Mouse (Mus musculus): ENCODE data around the gene Nek10.
"Not testable (repeated sequence)": the region's sequence is repeated elsewhere in the genome, so short reads cannot be mapped to it uniquely, and the experiment has no call there.

Nek10 gene

DNA sequence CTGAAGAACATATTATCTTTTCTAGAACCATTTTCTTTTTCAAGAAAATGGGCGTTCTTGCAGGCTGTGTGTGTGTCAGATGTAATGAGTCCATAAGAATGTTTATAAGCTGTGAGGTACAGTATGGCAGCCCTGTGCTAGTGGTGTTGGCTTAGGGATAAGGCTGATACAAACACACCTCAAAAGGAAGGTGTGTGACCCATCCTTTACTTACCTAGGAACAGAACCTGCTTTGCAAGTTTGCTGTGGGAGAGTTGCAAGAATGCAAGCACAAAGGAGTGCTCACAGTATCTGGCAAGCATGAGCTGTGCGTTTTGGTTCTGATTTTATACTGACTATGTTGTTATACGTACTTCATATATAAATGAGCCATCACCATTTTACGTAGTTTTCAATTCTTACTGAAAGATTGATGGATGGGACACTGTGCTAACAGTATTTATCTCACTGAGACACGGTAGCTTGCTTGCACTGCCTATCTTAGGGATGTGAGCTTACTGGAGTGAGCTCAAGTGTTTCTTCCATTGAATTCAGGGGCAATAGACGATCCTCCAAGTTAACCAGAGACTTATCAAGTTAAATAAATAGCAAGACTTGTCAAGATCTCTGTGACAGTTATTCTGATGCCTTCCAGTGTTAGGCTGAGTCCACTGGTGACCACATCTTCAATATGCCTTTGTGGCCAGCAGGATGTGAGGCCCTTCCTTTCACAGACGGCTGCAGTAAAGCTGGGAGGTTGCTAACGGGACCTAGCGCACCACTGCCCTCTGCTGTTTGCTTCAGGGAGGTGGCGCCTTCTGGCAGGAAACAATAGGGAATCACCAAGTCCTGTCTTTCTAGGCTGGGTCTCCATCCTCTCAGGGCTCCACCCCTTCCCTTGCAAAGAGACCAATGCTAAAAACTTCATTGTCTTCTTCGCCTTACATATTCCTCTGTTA lies 181.8 kb downstream of the Nek10 start:
- DNase-seq (ENCODE audit: low spot score in 2 of 2), result peak; percentile 14 to 44

DNA sequence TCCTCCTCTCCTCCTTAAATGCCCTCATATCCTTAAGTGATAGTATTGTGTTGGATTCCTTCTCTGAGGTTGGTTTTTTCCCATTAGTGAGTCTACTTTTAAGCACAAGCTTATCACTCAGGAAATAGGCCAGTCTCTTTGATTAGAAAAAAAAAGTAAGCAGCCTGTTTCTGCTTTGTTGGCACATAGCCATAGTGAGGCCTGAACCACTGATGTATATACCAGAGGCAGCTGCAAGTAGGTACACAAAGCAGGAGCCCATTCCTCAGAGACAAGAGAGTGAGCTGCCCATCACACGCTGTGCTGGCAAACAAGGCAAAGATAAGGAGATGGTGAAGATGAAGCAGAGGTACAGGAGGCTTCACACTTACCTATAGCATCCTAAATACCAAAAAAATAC lies 184.2 kb downstream of the Nek10 start:
- DNase-seq (ENCODE audit: low spot score in 2 of 2), result no peak

DNA sequence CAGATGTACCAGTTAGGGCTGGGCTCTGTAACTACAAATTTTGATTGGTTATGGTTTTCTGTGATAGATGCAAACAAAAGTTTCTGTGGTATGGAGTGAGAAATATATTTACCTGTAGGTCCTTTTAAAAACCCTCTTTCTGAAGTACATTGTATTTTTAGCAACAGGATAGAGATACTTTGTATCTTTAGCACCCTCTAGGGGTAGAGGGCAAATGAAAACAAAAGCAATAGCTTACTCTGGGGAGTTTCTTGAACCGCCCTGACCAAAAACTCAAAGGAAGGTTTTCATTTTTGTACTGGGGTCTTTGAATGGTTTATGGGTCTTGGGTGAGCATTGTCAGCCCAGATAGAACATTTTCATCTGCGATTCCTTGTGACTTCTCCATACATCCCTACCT lies 188.4 kb downstream of the Nek10 start:
- no peak for DNase-seq (ENCODE audit: low spot score in 2 of 2)

DNA sequence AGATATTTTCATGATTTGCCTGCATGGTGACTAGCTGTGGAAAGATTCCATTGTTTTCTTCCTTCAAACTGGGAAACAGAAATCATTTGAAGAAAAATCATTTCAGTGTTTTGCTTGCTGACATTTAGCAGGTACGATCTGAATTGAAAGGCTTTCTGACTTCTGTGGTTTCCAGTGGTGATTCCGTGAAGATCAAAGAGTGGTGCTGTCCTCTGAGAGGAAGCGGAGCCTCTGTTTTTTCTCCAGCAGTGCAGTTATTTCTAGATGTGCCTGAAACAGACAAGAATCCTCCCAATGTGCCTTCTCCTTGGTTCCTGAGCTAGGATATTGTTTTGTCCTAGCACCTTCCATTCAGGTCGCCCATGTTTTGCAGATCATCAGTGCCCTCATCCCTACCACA lies 208.2 kb downstream of the Nek10 start:
- no peak for DNase-seq (ENCODE audit: low spot score in 2 of 2)

DNA sequence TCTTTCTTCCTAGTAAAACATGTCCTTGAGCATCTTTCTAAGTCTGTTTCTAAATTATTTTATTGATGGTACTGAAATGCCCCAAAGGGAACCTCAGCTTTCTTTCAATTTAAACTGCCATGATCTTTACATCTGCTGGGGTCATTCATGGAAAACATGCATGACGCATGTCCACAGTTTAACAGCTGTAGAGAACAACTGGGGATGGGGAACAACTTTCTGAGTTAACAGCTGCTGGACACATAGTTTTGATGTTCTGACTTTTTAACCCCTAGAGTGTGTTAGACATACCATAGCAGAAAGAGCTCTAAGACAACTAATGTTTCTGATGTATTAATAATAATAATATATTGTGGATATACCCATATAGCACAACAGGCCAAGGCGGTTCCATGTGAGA lies 211.6 kb downstream of the Nek10 start:
- no peak for DNase-seq (ENCODE audit: low spot score in 2 of 2)

DNA sequence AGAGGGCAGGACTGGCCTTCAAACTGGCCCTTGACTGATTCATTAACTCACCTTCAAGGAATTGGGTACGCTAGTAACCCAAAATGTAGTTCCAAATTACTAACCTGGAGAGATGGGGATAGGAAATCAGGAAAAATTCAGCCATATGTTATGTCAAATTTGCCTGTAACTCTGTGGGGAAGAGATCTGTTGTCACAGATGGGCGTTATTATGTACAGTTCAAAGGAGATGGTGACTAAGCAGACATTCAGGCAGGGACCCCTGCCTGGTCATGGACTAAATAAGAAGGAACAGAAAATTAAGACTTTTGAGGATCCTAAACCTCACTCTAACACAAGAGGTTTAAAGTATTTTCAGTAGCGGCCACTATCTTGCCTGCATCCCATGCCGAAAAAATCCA lies 227.4 kb downstream of the Nek10 start:
- DNase-seq (ENCODE audit: low spot score in 2 of 2), result not testable (repeated sequence)

DNA sequence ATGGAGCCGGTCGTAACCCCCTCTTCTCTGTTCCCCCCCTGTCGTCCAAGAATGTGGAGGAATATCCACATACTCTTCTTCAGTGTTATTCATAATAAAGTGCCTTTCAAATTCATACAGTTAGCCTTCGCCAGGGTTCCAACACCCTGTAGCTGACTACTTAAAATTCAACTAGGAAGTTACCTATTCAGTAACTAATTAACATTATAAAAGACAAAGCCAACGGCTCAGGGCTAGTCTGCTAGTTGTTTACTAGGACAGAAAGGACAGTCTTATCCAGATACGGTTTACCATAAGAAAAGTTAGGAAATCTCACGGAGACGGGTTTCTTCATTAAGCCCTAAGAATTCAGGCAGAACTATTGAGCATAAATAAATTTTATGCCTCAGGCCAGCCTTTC lies 231.4 kb downstream of the Nek10 start:
- not testable (repeated sequence) for DNase-seq (ENCODE audit: low spot score in 2 of 2)

DNA sequence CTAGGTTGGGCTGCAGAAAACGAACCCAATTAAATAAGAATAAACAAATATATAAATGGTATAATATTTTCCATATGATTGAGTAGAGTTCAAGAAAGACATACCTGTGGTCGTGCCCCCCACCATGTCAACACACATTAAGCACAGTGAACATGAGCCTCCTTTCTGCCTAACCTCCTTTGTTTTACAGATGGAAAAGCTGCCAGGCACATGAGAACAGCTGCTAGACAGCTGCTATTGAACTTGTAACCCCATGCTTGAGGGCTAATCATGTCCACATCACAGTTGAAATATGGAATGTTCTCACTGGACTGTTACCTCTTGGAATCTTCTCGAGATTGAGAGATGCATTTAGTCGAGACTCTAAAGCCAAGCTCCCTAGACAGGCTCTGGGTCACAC lies 245.0 kb downstream of the Nek10 start:
- no peak for DNase-seq (ENCODE audit: low spot score in 2 of 2)

DNA sequence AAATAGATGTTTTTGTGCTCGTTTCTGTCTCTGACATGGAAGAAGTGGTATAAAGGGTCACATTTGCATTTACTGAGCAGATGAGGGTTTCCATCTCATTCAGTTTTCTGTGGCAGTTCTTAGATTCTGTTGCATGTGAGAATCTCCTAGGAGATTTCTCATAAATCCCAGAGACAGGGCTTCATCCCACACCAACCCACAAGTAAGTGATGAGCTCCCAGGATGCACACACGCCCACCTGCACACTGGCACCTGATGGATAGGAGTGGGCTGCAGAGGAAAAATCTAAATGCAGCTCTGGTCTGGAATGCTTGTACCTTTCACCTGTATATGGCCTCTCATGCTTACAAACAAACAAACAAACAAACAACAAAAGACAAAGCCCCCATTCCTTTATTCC lies 258.3 kb downstream of the Nek10 start:
- DNase-seq (ENCODE audit: low spot score in 2 of 2), result no peak
